Mouse (Mus musculus) testis, adult 2 months (tissue): ENCODE measurements around the gene Zfp92. TPM values are rescaled to one million over a fixed set of nuclear protein-coding genes. Genes with fewer than 3 reads are reported as not detected.

Experiments used
- H3K27ac ChIP-seq: fragments of 200-500 bp; 2 replicates; pipeline ENCODE4 v1.5.1; 2012; ENCODE audit warnings: low read depth, low read length; ENCODE audit not compliant: control insufficient read depth, insufficient read depth
- H3K27me3 ChIP-seq: fragments of 200-500 bp; 2 replicates; pipeline ENCODE4 v1.6.1; 2012; ENCODE audit warnings: mild to moderate bottlenecking, low read length, moderate library complexity; ENCODE audit not compliant: control insufficient read depth, insufficient read depth
- H3K36me3 ChIP-seq: fragments of 200-500 bp; 2 replicates; pipeline ENCODE4 v1.6.1; 2012; ENCODE audit warnings: mild to moderate bottlenecking, low read length; ENCODE audit not compliant: control insufficient read depth, insufficient read depth
- H3K4me1 ChIP-seq: fragments of 200-500 bp; 2 replicates; pipeline ENCODE4 v1.6.1; 2012; ENCODE audit warnings: low read length; ENCODE audit not compliant: control insufficient read depth, insufficient read depth
- H3K4me3 ChIP-seq: fragments of 200-500 bp; 2 replicates; pipeline ENCODE4 v1.5.1; 2012; ENCODE audit warnings: low read depth, mild to moderate bottlenecking, low read length, moderate library complexity, mixed read lengths; ENCODE audit not compliant: control insufficient read depth
- CTCF ChIP-seq: fragments of 200-500 bp; IDR thresholded peaks from 2 replicates; pipeline ENCODE4 v1.5.1; 2012; ENCODE audit warnings: low read depth, mild to moderate bottlenecking, inconsistent platforms, low read length, moderate library complexity; ENCODE audit not compliant: control insufficient read depth, insufficient read depth, insufficient replicate concordance
- POLR2A ChIP-seq: fragments of 200-500 bp; IDR thresholded peaks from 2 replicates; pipeline ENCODE4 v1.6.1; 2012; ENCODE audit warnings: low read depth, mild to moderate bottlenecking, inconsistent platforms, low read length, moderate library complexity; ENCODE audit not compliant: control insufficient read depth
- polyA plus RNA-seq: library from polyadenylated mRNA; depleted of rRNA; stranded (reverse); fragments of >200 nt; gene quantifications from 2 replicates; pipeline ENCODE4 v1.2.3, GENCODE M21; 2012

The Zfp92 gene
- polyA plus RNA-seq, 1 experiment: 0.14 TPM

DNA sequence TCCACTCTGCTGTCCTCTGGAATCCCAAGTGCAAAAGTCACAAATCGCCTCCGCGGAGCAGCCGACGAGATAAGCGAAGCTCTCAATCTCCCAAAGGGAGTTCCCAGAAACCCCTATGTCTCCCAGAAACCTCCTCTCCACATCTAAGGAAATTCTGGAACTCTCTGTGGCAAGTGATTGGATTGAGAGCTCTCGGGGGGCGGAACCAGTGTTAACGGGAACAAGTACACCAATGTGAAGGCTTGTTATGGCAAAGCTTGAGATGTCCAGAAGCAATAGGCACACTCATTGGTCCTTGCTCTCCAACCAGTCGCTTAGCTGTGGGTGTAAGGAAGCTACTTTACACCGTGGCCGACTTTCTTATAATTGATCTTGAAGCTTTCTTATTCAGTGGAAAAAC, 9.3 kb upstream of the Zfp92 start:
- H3K4me3 ChIP-seq: peak overlapping the region; percentile 91

DNA sequence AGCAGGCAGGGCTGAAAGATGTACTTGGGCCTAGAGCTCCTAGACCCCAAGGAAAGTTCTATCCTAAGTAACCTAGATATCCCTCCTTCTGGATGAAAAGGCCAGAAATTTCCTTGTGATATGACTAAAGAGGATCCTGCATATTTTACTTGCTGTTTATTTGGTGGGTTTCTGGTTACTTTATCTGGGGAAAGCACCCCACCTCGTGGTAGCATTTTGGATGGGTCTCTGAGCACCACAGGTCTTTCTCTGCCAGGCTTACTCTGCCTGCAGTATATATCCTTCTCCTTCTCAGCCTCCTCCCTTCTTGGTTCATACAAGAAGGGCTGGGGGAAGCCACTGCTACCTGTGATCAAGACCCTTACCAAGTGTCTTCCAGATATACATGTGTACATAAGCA, 1.9 kb downstream of the Zfp92 start:
- Histone ChIP-seq H3K27ac (no peak overlapping the region), H3K4me3 (no peak overlapping the region), H3K4me1 (no peaks in the 10 kb centered on the region), H3K36me3 (no peaks in the 10 kb centered on the region), H3K27me3 (no peaks in the 10 kb centered on the region)
- TF ChIP-seq CTCF: no peak
- TF ChIP-seq POLR2A: no peak

More for the DNA sequence above, 9.3 kb upstream of the Zfp92 start:
- Histone ChIP-seq H3K27me3 (no peaks in the 10 kb centered on the region), H3K4me1 (peaks cover 4% of the 10 kb centered on the region; the same call in 1 of the 2 replicates), H3K27ac (peak overlapping the region; percentile 96), H3K36me3 (no peaks in the 10 kb centered on the region)
- no peak for TF ChIP-seq CTCF
- no peak for TF ChIP-seq POLR2A

DNA sequence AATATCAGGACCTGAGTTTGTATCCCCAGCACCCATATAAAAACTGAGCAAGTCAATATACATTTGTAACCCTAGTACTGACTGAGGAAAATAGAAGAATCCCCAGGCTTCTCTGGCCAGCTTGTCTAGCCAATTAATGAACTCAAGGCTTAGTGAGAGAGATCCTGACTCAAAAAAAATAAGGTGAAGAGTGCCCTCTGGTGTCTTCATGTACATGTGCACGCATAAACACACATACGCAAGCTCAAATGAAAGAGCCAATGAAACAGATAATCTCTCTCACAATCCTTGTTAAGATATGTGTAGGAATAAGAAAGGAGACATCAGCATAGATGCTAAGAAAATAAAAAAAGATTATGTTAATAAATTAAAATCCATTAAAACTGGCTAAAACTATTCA, 19.1 kb downstream of the Zfp92 start:
- no peaks in the 10 kb centered on the region for H3K27me3 ChIP-seq
- TF ChIP-seq CTCF (no peak), POLR2A (no peak)
- H3K4me3 ChIP-seq: no peak overlapping the region

DNA sequence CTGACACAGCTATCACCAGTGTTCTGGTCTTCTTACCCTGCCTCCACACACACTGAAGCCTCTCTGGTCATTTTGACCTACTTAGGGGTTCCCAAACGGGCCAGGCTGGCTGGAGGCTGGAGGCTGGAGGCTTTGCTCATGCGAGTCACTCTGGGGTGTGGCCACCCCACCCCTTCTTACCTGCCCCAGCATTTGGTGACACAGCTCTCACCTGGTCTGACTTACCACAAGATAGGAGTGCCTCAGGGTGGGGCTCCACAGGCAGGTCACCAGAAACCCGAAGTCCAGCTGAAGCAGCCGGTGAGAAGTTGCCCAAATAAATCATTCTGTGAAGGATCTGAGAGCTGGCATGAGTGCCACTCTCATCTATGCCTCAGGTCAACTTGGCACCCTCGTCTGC, 22.0 kb downstream of the Zfp92 start:
- Histone ChIP-seq H3K4me1 (no peaks in the 10 kb centered on the region), H3K27ac (no peak overlapping the region), H3K27me3 (no peaks in the 10 kb centered on the region), H3K36me3 (no peaks in the 10 kb centered on the region), H3K4me3 (no peak overlapping the region)
- TF ChIP-seq CTCF (no peak), POLR2A (no peak)

More for the DNA sequence above, 19.1 kb downstream of the Zfp92 start:
- no peaks in the 10 kb centered on the region for H3K4me1 ChIP-seq
- H3K27ac ChIP-seq: no peak overlapping the region
- H3K36me3 ChIP-seq: no peaks in the 10 kb centered on the region

DNA sequence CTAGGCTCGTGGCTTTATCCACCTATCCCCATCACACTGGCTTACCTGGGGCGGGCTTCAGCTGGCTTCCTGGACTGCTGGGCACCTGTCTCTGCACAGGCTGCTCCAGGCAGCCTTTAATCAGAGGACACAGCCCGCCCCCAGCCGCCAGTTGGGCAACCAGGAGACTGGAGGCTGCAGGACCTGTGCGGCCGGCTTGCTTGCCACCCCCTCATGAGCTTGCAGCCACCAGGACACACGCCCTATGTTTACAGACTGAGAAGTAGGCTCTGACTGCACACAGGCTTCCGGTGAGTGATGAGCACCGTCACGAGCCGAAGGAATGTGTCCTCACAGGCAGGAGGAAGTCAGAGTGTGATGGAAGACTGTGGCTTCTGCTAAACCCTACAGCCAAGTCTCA, 24.4 kb downstream of the Zfp92 start, which contains the start of gene Trex2:
TSS of gene Trex2 (minus strand) at position 93 of the 400 bp plus-strand sequence.
- H3K4me3 ChIP-seq: no peak within 1 kb of the TSS
- H3K4me1 ChIP-seq: no peaks in the 10 kb centered on the region
- TF ChIP-seq CTCF (no peak), POLR2A (no peak)
- no peaks in the 10 kb centered on the region for H3K27me3 ChIP-seq
- no peak within 1 kb of the TSS for H3K27ac ChIP-seq
- no peaks in the 10 kb centered on the region for H3K36me3 ChIP-seq

DNA sequence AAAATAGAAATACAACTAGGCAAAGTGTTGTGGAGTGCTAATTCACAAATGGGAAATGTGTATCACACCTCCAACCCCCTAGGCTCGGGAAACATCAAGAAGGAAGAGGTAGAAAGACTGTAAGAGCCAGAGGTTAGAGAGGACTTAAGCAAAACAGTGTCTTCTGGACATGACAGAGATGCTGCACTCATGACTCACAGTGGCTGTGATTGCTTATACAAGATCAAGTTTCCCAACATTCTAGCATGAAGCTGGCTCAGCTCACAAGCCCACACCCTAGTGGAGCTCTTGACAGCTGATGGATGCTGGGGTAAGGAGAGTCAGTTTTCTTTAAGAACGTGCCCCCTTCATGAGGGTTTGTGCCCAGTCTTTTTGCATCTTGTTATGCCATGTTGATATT, 30.5 kb downstream of the Zfp92 start:
- no peaks in the 10 kb centered on the region for H3K27me3 ChIP-seq

DNA sequence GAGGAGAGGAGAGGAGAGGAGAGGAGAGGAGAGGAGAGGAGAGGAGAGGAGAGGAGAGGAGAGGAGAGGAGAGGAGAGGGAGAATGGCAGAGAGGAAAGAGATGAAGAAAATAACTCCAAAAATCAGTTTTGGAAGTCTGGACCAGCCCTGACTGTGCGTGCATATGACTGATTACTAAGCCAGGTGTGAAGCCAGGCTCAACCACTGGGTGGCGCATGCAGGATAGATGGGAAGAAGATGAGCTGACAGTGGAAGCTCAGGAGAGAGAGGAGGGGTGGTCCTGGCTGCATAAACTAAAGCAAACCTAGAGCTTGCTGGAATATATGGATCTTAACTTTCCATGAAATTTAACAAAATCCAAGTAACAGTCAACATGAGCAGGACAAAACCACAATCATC, 41.1 kb downstream of the Zfp92 start:
- TF ChIP-seq CTCF: peak; percentile 59; the same call in 1 of the 2 replicates
- TF ChIP-seq POLR2A: no peak
- Histone ChIP-seq H3K27ac (no peak overlapping the region), H3K4me1 (no peaks in the 10 kb centered on the region), H3K4me3 (no peak overlapping the region), H3K27me3 (no peaks in the 10 kb centered on the region), H3K36me3 (no peaks in the 10 kb centered on the region)

More for the DNA sequence above, 30.5 kb downstream of the Zfp92 start:
- TF ChIP-seq POLR2A (no peak), CTCF (no peak)
- H3K36me3 ChIP-seq: no peaks in the 10 kb centered on the region
- H3K4me1 ChIP-seq: no peaks in the 10 kb centered on the region
- no peak overlapping the region for H3K4me3 ChIP-seq
- H3K27ac ChIP-seq: no peak overlapping the region

DNA sequence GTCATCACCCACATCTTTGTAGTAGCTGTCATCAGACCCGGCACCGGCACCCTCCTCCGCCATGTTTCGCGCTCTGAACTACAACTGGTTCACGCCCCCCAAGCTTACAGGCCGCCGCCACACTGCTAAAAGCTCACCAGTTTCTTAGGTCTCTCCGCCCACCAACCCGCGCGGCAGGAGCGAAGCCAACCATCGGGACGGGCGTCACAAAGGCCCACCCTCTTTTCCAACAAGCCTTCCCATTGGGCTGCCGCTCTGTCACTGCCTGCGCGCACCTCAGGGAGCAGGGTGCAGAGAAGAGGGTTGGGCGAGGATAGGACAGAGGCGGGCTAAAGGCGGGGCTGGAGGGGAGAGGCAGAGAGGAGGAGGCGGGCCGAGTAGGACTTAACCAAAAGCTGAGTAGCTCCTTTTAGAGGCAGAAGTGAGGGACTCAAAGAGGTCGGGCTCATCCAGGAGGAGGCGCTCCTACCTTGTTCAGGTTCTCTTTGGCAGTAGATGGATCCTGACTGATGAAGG, 48.0 kb downstream of the Zfp92 start, which contains the start of gene Haus7:
TSS of gene Haus7 (minus strand) at position 168 of the 516 bp plus-strand sequence.
- H3K36me3 ChIP-seq: no peaks in the 10 kb centered on the region
- H3K27ac ChIP-seq: peak within 1 kb of the TSS; percentile 81
- H3K4me1 ChIP-seq: no peaks in the 10 kb centered on the region
- peak within 1 kb of the TSS; percentile 87 for H3K4me3 ChIP-seq
- no peak for TF ChIP-seq CTCF
- TF ChIP-seq POLR2A: peak; percentile 62
- no peaks in the 10 kb centered on the region for H3K27me3 ChIP-seq
